Mouse (Mus musculus): ENCODE results near the gene Cnnm1. TPM values are rescaled to one million over a fixed set of nuclear protein-coding genes. Genes with fewer than 3 reads are reported as not detected.
A peak's percentile ranks its signal among the peaks of the same experiment; 100 is the strongest.

Gene Cnnm1
- total and polyA plus RNA-seq, 3 experiments = not detected

GRCm38 (mm10) chr19:43520402-43520801 is 80.2 kb downstream of the Cnnm1 start (continued):
- TF ChIP-seq JUN (IDR thresholded peaks at IDR 0.05; ENCODE audit: insufficient read depth, low read depth, low read length) (no peak), USF1 (IDR thresholded peaks at IDR 0.05; ENCODE audit: low read depth, low read length) (peak; percentile 39), IRF4 (IDR thresholded peaks at IDR 0.05; ENCODE audit: low read depth, low read length) (peak; percentile 59; the same call in 1 of the 2 replicates), BHLHE40 (IDR thresholded peaks at IDR 0.05; ENCODE audit: low read depth, low read length) (peak; percentile 94), ZNF384 (IDR thresholded peaks at IDR 0.05; ENCODE audit: low read depth, low read length) (no peak), ETS1 (conservative IDR thresholded peaks at IDR 0.05; ENCODE audit: low read depth, low read length) (peak; percentile 58), MAFK (IDR thresholded peaks at IDR 0.05; ENCODE audit: insufficient replicate concordance, low read length) (no peak)

- Histone ChIP-seq H3K4me1 (ENCODE audit: control insufficient read depth in 1 of 2, insufficient read depth in 2 of 2) (peaks cover 17 to 42% of the 10 kb centered on the region in 2 experiments), H3K79me2 (replicated peaks; ENCODE audit: control insufficient read depth, extremely low read depth, insufficient read depth, poor library complexity, severe bottlenecking) (peaks cover 76% of the 10 kb centered on the region), H3K27me3 (replicated peaks) (no peaks in the 10 kb centered on the region), H3K27ac (ENCODE audit: insufficient read depth, low read depth) (0 out of 2 replicates have a peak overlapping the region, but pooled peaks have one; percentile 42), H3K9ac (ENCODE audit: insufficient read depth, low read depth) (peak overlapping the region; percentile 82), H3K9me3 (replicated peaks; ENCODE audit: low read length) (no peaks in the 10 kb centered on the region), H3K4me2 (ENCODE audit: insufficient read depth, low read depth, poor library complexity, severe bottlenecking) (peak overlapping the region; percentile 95), H3K4me3 (replicated peaks in 1 of 3; ENCODE audit: low read depth in 2 of 3, low read length in 2 of 3, poor library complexity in 1 of 3) (peak overlapping the region; percentile 52 to 79 (median 54)), H3K36me3 (replicated peaks in 1 of 2; ENCODE audit: control insufficient read depth in 1 of 2, insufficient read depth in 1 of 2, low read length in 1 of 2) (peaks cover 9 to 40% of the 10 kb centered on the region in 2 experiments)
- dilution Hi-C loops (cut with MboI; ENCODE audit: extremely low pct_ligation_motif_present, extremely low pct_unique_long_range_greater_than_20kb, low sequenced_read_pairs) (no loop called here), in situ Hi-C loops (cut with MboI; ENCODE audit: low pct_ligation_motif_present, low pct_unique_long_range_greater_than_20kb, low sequenced_read_pairs) (loop anchor here (10.0 to 25.0 kb wide), 2 partner anchors 103 to 241 kb away; partner anchors contain the start of genes Cox15 and Cutc)
- no peak for DNase-seq (ENCODE audit: extremely low read depth)
- TF ChIP-seq MAX (IDR thresholded peaks at IDR 0.05; ENCODE audit: low read length) (peak; percentile 20; the same call in 1 of the 2 replicates), SIN3A (IDR thresholded peaks at IDR 0.05; ENCODE audit: low read length) (peak; percentile 11; the same call in 1 of the 2 replicates), BHLHE40 (IDR thresholded peaks at IDR 0.05; ENCODE audit: low read depth, low read length) (peak; percentile 60), MYC (IDR thresholded peaks at IDR 0.05; ENCODE audit: low read depth, low read length) (no peak), EP300 (IDR thresholded peaks at IDR 0.05; ENCODE audit: low read length) (no peak), ZNF384 (IDR thresholded peaks at IDR 0.05; ENCODE audit: low read depth, low read length) (peak; percentile 85)
These were observed 81.1 kb downstream of the Cnnm1 start for GRCm38 (mm10) chr19:43521362-43521761.

GRCm38 (mm10) chr19:43521996-43522395 is 81.8 kb downstream of the Cnnm1 start:
- in situ Hi-C loops (cut with MboI; ENCODE audit: low pct_ligation_motif_present, low pct_unique_long_range_greater_than_20kb, low sequenced_read_pairs) = loop anchor here (10.0 to 25.0 kb wide), 2 partner anchors 103 to 240 kb away; partner anchors contain the start of genes Cox15 and Cutc
- Histone ChIP-seq H3K27me3 (replicated peaks) (no peaks in the 10 kb centered on the region), H3K4me1 (ENCODE audit: control insufficient read depth in 1 of 2, insufficient read depth in 2 of 2) (peaks cover 14 to 40% of the 10 kb centered on the region in 2 experiments), H3K9me3 (replicated peaks; ENCODE audit: low read length) (no peaks in the 10 kb centered on the region), H3K36me3 (replicated peaks in 1 of 2; ENCODE audit: control insufficient read depth in 1 of 2, insufficient read depth in 1 of 2, low read length in 1 of 2) (peaks cover 5 to 34% of the 10 kb centered on the region in 2 experiments), H3K27ac (ENCODE audit: insufficient read depth, low read depth) (peak overlapping the region; percentile 30; the same call in 1 of the 2 replicates), H3K9ac (ENCODE audit: insufficient read depth, low read depth) (peak overlapping the region; percentile 82), H3K79me2 (replicated peaks; ENCODE audit: control insufficient read depth, extremely low read depth, insufficient read depth, poor library complexity, severe bottlenecking) (peaks cover 69% of the 10 kb centered on the region), H3K4me3 (replicated peaks in 1 of 3; ENCODE audit: low read depth in 2 of 3, low read length in 2 of 3, poor library complexity in 1 of 3) (peak overlapping the region; percentile 52 to 79 (median 54)), H3K4me2 (ENCODE audit: insufficient read depth, low read depth, poor library complexity, severe bottlenecking) (peak overlapping the region; percentile 95)
- DNase-seq (ENCODE audit: extremely low read depth) = peak; percentile 82
- dilution Hi-C loops (cut with MboI; ENCODE audit: extremely low pct_ligation_motif_present, extremely low pct_unique_long_range_greater_than_20kb, low sequenced_read_pairs) = no loop called here
- TF ChIP-seq NELFE (IDR thresholded peaks at IDR 0.05; ENCODE audit: low read depth, low read length) (no peak), ZNF384 (IDR thresholded peaks at IDR 0.05; ENCODE audit: low read depth, low read length) (no peak), E2F4 (IDR thresholded peaks at IDR 0.05; ENCODE audit: insufficient replicate concordance, low read depth, low read length) (no peak), POLR2A (IDR thresholded peaks at IDR 0.05; ENCODE audit: low read depth, low read length) (peak; percentile 30; the same call in 1 of the 2 replicates), ZC3H11A (IDR thresholded peaks at IDR 0.05; ENCODE audit: low read depth, low read length) (no peak), RAD21 (IDR thresholded peaks at IDR 0.05; ENCODE audit: low read depth, low read length) (no peak), KAT2A (IDR thresholded peaks at IDR 0.05; ENCODE audit: insufficient replicate concordance, low read length) (no peak), SIN3A (IDR thresholded peaks at IDR 0.05; ENCODE audit: low read length) (peak; percentile 63; the same call in 1 of the 2 replicates), MXI1 (IDR thresholded peaks at IDR 0.05; ENCODE audit: low read depth, low read length) (peak; percentile 44; the same call in 1 of the 2 replicates), RCOR1 (conservative IDR thresholded peaks at IDR 0.05; ENCODE audit: low read depth, low read length) (no peak), TCF12 (IDR thresholded peaks at IDR 0.05; ENCODE audit: low read depth, low read length) (no peak), TBP (conservative IDR thresholded peaks at IDR 0.05; ENCODE audit: low read depth, low read length) (no peak), BHLHE40 (IDR thresholded peaks at IDR 0.05; ENCODE audit: low read depth, low read length) (peak; percentile 56; the same call in 1 of the 2 replicates), MEF2A (IDR thresholded peaks at IDR 0.05; ENCODE audit: borderline replicate concordance, low read depth, low read length) (no peak), SMC3 (IDR thresholded peaks at IDR 0.05; ENCODE audit: low read depth, low read length) (no peak), MAZ (IDR thresholded peaks at IDR 0.05; ENCODE audit: low read depth, low read length) (0 out of 2 replicates have a peak, but pooled peaks have one; percentile 19), MAX (IDR thresholded peaks at IDR 0.05; ENCODE audit: low read length) (no peak), UBTF (IDR thresholded peaks at IDR 0.05; ENCODE audit: low read depth, low read length) (no peak), CHD2 (IDR thresholded peaks at IDR 0.05; ENCODE audit: low read length) (no peak), MAFK (IDR thresholded peaks at IDR 0.05; ENCODE audit: insufficient replicate concordance, low read length) (no peak), IRF4 (IDR thresholded peaks at IDR 0.05; ENCODE audit: low read depth, low read length) (peak; percentile 32; the same call in 1 of the 2 replicates), PAX5 (IDR thresholded peaks at IDR 0.05; ENCODE audit: low read length) (no peak), ZKSCAN1 (IDR thresholded peaks at IDR 0.05; ENCODE audit: borderline replicate concordance, low read depth, low read length) (no peak)

All from CH12.LX (cell line).